Mouse (Mus musculus): ENCODE results near the gene Ldhd. TPM values are rescaled to one million over a fixed set of nuclear protein-coding genes. Genes with fewer than 3 reads are reported as not detected.

Gene Ldhd
- total and polyA plus RNA-seq, 3 experiments, result 0.04 TPM; not detected in 2

DNA sequence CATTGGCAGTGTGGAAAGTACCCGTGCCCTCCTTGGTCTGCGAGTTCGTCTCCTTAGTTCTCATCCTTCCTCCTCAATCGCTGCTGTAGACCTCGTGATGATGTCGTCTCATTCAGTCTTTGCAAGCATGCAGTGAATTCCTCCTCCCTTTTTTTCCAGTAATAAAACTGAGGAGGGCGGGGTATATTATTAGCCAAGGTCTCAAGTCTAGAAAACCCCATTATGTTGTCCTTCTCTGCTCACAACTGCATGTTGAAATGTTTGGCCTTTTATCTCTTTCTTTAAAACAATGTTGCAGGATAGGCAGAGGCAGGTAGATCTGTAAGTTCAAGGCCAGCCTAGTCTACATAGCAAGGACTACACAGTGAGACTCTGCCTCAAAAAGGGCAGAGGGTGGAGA, 22.8 kb downstream of the Ldhd start:
- TF ChIP-seq CTCF (IDR thresholded peaks at IDR 0.05 in 2 of 3, conservative IDR thresholded peaks at IDR 0.05 in 1 of 3; ENCODE audit: control insufficient read depth in 1 of 3, insufficient read depth in 1 of 3, low read depth in 2 of 3, low read length in 3 of 3, poor library complexity in 1 of 3, severe bottlenecking in 1 of 3) (0 out of 6 replicates have a peak, but pooled peaks of 1 of the 3 experiments have one; percentile 2), ZNF384 (IDR thresholded peaks at IDR 0.05; ENCODE audit: low read depth, low read length) (no peak)

GRCm38 (mm10) chr8:111606961-111607360, 23.2 kb downstream of the Ldhd start:
- no peaks in the 10 kb centered on the region for H3K36me3 ChIP-seq (ENCODE audit: control insufficient read depth in 1 of 2, insufficient read depth in 2 of 2, low read length in 2 of 2)
- no peak overlapping the region for H3K27ac ChIP-seq (ENCODE audit: control insufficient read depth, low read depth, low read length)
- H3K9me3 ChIP-seq (replicated peaks; ENCODE audit: insufficient read depth, low read length), result no peaks in the 10 kb centered on the region
- no peak for DNase-seq (ENCODE audit: low read depth, low spot score)
- no peaks in the 10 kb centered on the region for H3K79me2 ChIP-seq (ENCODE audit: control insufficient read depth, insufficient read depth, low read length, poor library complexity)
- H3K27me3 ChIP-seq (ENCODE audit: control insufficient read depth in 1 of 2, insufficient read depth in 2 of 2, low read length in 2 of 2), result no peaks in the 10 kb centered on the region
- no peaks in the 10 kb centered on the region for H3K4me1 ChIP-seq (ENCODE audit: control insufficient read depth in 1 of 2, insufficient read depth in 2 of 2, low read length in 2 of 2)
- H3K9ac ChIP-seq (ENCODE audit: control insufficient read depth, low read depth, low read length, poor library complexity, severe bottlenecking), result no peak overlapping the region
- TF ChIP-seq E2F4 (IDR thresholded peaks at IDR 0.05; ENCODE audit: borderline replicate concordance, low read depth, low read length) (no peak), BHLHE40 (IDR thresholded peaks at IDR 0.05; ENCODE audit: borderline replicate concordance, low read depth, low read length) (no peak), MAZ (IDR thresholded peaks at IDR 0.05; ENCODE audit: low read depth, low read length) (no peak), NRF1 (IDR thresholded peaks at IDR 0.05; ENCODE audit: insufficient read depth, low read depth, low read length, poor library complexity, severe bottlenecking) (no peak), ZNF384 (IDR thresholded peaks at IDR 0.05; ENCODE audit: low read depth, low read length) (no peak), RCOR1 (IDR thresholded peaks at IDR 0.05; ENCODE audit: low read depth, low read length) (no peak), MAFK (IDR thresholded peaks at IDR 0.05; ENCODE audit: borderline replicate concordance, low read depth, low read length) (no peak), SIN3A (IDR thresholded peaks at IDR 0.05; ENCODE audit: low read length) (no peak), JUND (IDR thresholded peaks at IDR 0.05; ENCODE audit: low read depth, low read length) (no peak), UBTF (IDR thresholded peaks at IDR 0.05; ENCODE audit: borderline replicate concordance, insufficient read depth, low read depth, low read length) (no peak), MEF2A (IDR thresholded peaks at IDR 0.05; ENCODE audit: extremely low read depth, insufficient replicate concordance, low read depth, low read length, poor library complexity, severe bottlenecking) (no peak), ZKSCAN1 (IDR thresholded peaks at IDR 0.05; ENCODE audit: low read depth, low read length) (no peak), TCF12 (IDR thresholded peaks at IDR 0.05; ENCODE audit: low read depth, low read length) (no peak), MXI1 (IDR thresholded peaks at IDR 0.05; ENCODE audit: low read depth, low read length) (no peak), HCFC1 (IDR thresholded peaks at IDR 0.05; ENCODE audit: low read depth, low read length) (no peak)
- no peak overlapping the region for H3K4me3 ChIP-seq (ENCODE audit: control insufficient read depth in 1 of 2, insufficient read depth in 1 of 2, low read depth in 2 of 2, low read length in 2 of 2)

More for the DNA sequence above, 22.8 kb downstream of the Ldhd start:
- Histone ChIP-seq H3K36me3 (ENCODE audit: control insufficient read depth in 1 of 2, insufficient read depth in 2 of 2, low read length in 2 of 2) (no peaks in the 10 kb centered on the region), H3K27ac (ENCODE audit: control insufficient read depth, low read depth, low read length) (no peak overlapping the region), H3K4me1 (ENCODE audit: control insufficient read depth in 1 of 2, insufficient read depth in 2 of 2, low read length in 2 of 2) (no peaks in the 10 kb centered on the region), H3K79me2 (ENCODE audit: control insufficient read depth, insufficient read depth, low read length, poor library complexity) (no peaks in the 10 kb centered on the region), H3K4me3 (ENCODE audit: control insufficient read depth in 1 of 2, insufficient read depth in 1 of 2, low read depth in 2 of 2, low read length in 2 of 2) (no peak overlapping the region), H3K27me3 (ENCODE audit: control insufficient read depth in 1 of 2, insufficient read depth in 2 of 2, low read length in 2 of 2) (no peaks in the 10 kb centered on the region), H3K9me3 (replicated peaks; ENCODE audit: insufficient read depth, low read length) (no peaks in the 10 kb centered on the region), H3K9ac (ENCODE audit: control insufficient read depth, low read depth, low read length, poor library complexity, severe bottlenecking) (no peak overlapping the region)
- no peak for DNase-seq (ENCODE audit: low read depth, low spot score)

Measured in MEL (cell line).